Mouse (Mus musculus): ENCODE results near the gene Kcnh7.

- TF ChIP-seq CEBPB (IDR thresholded peaks at IDR 0.05; ENCODE audit: low read depth): no peak
- no peak for TF ChIP-seq CTCF (IDR thresholded peaks at IDR 0.05; ENCODE audit: control insufficient read depth, insufficient read depth, insufficient read length)
- TF ChIP-seq FOSL1 (IDR thresholded peaks at IDR 0.05; ENCODE audit: insufficient read depth, low read length, poor library complexity, severe bottlenecking): no peak
- TF ChIP-seq USF1 (IDR thresholded peaks at IDR 0.05; ENCODE audit: low read depth): no peak
- no peak for TF ChIP-seq MAX (IDR thresholded peaks at IDR 0.05)
- TF ChIP-seq MYOD1 (IDR thresholded peaks at IDR 0.05; ENCODE audit: control insufficient read depth, insufficient read length, low read depth): no peak
- no peak for TF ChIP-seq MYOG (IDR thresholded peaks at IDR 0.05; ENCODE audit: control insufficient read depth, extremely low read depth, insufficient read length)
Measured at GRCm38 (mm10) chr2:62907688-62908087, 276.4 kb downstream of the Kcnh7 start.

All from C2C12 (cell line).